Mouse (Mus musculus): ENCODE results near the gene Epb41l2.

The Epb41l2 gene

DNA sequence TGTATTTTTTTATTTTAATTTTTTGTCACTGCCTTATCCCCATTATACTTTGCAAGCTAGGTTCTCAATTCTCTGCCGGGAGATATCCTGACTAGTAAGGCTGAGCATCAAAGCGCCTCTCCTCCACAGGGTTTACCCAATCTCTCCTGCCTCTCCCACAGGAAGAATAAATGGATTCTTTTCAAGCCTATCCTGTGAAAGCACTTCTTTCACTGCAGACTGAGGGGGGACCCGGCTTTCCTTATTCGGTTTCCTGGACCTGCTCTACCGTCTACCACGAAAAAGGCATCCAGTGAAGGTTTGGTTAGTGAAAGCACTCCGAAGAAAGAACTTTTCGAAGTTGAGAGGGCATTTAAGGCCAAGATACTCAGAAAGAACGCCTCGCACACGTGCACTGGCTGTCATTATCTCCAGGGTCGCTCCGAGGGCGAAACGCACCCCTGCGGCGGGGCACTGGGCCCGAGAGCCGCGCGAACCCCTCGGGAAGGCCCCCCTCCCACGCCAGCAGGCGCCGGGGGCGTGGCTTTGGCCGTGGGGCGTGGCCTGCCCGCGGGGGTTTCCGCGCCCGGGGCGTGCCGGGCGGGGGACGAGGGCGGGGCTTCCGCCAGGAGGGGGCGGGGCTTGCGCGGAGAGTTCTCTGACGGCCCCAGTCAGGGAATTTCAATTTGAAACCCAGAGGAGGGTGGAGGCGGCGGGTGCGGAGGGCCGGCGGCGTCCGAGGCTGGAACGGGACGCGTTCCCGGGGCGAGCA, at the start of gene Epb41l2:
Gene Epb41l2 (plus strand): TSS at position 591 of the 751 bp plus-strand sequence.
- peak; percentile 86 for DNase-seq (ENCODE audit: low read depth, low spot score)

DNA sequence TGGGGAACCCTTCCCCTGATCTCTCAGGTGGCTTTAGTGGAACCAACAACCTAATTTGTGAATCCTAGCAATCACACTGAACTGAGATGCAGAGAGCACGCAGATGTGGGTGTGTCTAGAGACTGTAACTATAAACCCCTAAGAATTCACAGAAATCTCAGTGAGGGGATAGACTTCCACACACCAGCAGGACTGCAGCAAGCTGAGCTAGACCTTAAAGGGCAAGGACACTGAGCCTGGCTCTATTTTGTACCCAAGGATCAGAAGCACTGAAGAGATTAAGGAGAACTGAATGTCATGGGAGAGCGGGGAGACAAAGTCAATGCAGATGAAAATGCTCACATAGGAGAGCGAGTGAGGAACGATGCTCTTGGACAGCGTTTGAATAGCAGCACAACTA, 49.6 kb upstream of the Epb41l2 start:
- DNase-seq (ENCODE audit: low read depth, low spot score): no peak

DNA sequence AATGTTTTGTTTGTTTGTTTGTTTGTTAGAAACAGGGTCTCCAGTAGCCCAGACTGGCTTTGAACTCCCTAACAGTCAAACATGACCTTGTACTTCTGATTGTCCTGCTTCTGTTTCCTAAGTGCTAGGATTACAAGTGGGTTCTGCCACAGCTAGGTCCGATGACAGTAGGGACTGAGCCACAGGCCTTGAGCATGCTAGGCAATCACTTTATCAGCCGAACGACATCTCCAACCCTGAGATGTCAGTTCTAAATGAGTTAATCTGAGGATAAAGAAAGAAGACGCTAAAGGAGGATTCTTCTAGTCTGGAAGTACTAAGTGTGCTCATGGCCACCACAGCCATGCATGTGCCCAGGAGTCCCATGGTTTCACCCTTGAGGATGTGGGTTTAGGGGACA, 48.9 kb upstream of the Epb41l2 start:
- no peak for DNase-seq (ENCODE audit: low read depth, low spot score)

DNA sequence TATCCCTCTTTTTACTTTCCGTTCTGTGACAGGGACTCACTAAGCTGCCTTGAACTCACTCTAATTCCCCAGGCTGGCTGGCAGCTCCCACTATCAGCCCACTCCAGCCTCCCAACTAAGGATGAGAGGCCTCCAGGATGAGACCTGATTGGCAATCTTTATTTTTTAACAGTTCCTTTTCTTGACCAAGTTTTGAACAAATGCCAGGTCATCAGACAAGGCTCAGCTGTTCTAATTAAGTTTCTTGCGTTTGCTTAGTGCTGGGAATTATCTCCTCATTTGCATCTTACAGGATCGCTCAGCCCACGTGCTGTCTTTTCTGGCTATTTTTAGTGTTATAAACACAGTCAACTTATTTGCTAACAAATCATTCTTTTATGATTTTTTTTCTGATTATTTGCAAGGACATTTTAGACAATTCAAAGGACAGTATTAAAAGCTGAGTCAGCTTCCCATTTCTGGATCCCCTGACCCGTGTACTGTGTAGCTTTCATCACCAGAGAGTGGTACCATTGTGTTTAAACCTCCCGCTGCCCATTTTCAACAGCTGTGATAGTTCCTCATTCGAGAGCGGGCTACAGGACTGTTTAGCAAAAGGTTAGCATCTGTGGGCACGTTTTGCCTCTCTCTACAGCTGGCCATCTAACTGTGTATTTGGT, 47.9 kb upstream of the Epb41l2 start:
- DNase-seq (ENCODE audit: low read depth, low spot score): no peak

DNA sequence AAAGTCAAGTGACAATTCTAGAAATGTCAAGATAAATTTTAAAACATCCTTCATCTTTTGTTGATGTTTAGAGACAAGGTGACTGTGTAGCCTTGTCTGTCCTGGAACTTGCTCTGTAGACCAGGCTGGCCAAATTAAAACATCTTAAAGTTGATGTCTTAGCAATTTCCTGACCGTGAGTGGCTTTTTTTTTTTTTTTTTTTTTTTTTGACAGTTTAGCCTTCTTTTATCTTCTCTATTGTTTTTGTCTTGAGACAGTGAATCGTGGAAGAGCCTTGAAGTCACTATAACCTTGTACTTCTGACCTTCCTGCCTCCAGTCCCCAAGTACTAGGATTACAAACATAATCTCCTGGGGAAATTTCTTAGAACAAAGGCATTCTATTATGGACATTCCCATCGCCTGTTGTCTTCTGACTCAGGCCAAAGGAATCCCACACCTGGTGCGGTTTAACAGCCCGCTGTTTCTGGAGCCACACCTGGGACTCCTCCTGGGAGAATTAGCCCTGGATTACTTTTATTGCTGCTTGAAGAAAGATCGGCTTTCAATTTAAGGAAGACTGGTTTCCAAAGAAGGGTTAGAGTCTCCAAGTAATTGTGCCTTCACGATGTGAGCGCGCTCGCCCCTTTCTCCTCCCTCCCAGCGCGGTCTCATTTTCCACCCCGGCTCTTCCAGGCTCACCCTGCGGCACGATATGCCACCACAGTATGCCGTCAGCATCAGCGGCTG, 45.6 kb upstream of the Epb41l2 start:
- no peak for DNase-seq (ENCODE audit: low read depth, low spot score)

DNA sequence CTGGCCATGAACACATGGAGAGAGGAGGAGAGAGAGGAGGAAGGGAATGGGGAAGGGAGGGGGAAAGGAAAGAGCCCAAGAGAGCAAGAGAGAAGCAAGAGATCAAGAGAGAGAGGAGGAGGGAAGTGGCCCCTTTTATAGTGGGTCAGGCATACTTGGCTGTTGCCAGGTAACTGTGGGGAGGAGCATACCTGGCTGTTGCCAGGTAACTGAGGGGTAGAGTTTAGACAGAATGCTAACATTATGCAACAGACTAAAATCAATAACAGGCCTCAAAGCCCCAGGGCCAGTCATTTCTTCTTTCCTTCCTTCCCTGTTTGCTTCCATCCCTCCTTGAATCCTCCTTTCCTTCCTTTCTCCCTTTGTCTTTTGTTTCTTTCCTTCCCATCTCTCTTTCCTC, 41.9 kb upstream of the Epb41l2 start:
- DNase-seq (ENCODE audit: low read depth, low spot score): no peak

DNA sequence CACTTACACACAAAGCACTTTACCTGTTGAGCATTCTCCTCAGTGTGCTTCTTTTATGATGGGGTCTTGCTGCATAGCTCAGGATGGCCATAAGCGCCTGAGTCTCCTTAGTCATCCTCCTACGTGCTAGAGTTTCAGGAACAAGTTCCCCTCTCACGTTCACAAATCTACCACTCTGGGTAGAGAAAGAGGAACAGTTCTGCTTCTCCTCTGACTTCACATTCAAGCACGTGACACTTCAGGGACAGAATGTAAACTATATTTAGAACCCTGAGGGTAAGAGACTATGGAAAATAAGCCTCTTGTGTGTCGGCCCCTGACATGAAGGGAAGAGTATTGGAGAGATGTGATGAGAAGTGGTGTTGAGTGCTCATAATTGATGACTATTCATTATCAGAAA, 41.2 kb upstream of the Epb41l2 start:
- DNase-seq (ENCODE audit: low read depth, low spot score): no peak

DNA sequence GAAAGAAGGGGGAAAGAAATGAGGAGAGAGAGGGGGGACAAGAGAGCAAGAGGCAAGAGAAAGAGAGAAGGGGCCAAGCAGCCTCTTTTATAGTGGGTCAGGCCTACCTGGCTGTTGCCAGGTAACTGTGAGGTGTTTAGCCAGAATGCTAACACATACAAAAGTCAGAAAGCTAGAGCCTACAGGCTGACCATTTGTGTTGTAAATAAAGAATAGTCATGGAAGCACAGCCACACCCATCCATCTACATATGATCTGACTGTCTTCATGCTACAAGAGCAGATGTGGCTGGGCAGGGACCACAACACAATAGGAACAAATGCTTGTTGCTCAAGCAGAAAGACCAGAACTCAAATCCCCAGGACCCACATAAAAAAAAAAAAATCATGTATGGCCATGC, 40.1 kb upstream of the Epb41l2 start:
- no peak for DNase-seq (ENCODE audit: low read depth, low spot score)

DNA sequence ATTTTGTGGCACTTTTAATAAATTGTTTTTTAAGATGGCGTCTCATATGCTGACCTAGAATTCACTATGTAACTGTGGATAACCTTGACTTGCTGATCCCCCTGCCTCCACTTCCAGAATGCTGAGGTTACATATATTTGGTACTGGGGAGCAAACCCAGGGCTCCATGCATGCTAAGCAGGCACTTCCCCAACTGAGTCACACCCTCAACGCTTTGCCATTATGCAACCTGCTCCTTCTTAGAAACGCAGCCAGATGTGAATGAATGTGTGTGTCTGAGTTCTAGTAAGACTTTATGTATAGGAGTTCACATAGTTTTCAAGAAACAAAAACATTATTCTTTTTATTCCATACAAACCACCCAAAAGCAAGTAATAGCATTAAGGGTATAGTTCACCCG, 38.4 kb upstream of the Epb41l2 start:
- no peak for DNase-seq (ENCODE audit: low read depth, low spot score)

DNA sequence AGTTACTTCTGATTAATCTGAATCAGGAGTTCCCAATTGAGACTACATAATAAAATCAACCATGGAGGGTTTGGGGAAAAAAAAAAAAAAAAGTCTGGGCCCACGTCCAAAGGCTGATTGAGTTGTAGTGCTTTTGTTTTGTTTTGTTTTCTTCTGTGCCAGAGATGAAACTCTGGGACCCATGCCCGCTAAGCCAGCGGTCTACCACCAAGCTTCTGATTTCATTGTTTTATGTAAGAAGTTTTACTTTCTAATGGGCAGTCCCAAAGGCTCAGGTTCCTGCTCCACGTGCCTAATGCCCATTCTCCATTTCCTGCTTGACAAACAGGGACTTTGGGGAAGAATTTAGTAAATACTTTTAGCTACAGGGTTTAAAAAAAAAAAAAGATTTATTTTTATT, 33.9 kb upstream of the Epb41l2 start:
- peak; percentile 25 for DNase-seq (ENCODE audit: low read depth, low spot score)

DNA sequence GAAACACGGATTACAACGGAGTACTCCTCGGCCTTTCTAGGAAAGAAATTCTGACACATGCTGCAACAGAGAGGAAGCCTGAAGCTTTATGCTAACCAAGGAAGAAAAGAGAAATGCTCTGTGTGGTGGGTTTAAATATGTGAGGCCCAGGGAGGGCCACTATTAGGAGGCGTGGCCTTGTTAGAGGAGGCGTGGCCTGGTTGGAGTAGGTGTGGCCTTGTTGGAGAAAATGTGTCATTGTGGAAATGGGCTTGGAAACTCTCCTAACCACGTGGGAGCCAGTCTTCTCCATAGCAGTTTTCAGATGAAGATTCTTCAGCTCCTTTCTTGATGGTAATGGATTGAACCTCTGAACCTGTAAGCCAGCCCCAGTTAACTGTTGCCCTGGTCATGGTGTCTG, 32.1 kb upstream of the Epb41l2 start:
- no peak for DNase-seq (ENCODE audit: low read depth, low spot score)

DNA sequence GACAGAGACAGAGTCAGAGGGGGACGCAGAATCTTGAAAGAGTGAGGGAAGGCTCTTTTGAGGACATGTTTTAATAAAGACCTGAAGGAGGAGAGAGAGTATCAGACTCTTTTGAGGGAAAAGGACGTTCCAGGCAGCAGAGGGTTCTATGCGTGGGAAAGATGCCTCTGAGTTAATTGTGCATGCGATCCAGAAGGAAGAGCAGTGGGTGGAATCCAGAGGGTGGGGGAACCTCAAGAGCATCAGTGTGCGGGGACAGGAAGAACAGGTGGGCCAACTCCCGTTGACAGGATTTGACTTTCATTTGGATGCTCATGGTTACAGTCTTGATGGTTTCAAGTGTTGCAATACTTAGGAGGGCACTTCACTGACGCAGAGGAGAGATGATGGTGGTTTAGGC, 29.5 kb upstream of the Epb41l2 start:
- no peak for DNase-seq (ENCODE audit: low read depth, low spot score)

DNA sequence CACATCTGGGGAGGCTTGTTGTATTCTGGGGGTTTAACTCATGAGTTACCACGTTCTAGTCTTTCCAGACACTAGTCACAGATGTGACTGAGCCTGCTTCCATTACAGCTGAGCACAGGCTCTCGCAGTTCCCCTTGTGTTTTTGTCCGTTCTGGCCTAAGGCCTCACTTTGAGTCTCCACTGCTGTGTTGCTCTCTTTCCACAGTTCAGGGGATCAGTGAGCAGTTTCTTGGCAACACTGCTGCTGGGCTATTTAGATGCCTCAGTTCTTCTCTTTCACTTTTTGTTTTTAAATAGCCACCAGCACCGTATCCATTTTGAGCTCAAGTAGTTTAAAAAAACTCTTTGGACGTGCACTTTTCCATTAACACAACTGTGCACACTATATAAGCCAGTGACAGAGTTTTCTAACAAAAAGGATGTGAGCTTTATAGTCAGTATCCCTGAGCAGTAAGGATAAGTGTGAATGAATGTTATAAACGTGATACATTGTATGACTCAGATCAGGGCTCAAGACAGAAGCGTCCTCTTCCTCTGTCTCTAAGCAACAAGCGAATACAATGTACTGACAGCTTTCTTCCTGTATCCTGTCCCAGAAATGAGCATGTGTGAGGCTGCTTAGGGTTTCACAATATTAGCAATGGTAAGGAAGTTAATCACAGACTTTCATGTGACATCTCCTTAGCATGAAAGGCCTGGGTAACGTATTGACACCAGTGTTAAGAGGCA, 28.1 kb upstream of the Epb41l2 start:
- DNase-seq (ENCODE audit: low read depth, low spot score): peak; percentile 55

DNA sequence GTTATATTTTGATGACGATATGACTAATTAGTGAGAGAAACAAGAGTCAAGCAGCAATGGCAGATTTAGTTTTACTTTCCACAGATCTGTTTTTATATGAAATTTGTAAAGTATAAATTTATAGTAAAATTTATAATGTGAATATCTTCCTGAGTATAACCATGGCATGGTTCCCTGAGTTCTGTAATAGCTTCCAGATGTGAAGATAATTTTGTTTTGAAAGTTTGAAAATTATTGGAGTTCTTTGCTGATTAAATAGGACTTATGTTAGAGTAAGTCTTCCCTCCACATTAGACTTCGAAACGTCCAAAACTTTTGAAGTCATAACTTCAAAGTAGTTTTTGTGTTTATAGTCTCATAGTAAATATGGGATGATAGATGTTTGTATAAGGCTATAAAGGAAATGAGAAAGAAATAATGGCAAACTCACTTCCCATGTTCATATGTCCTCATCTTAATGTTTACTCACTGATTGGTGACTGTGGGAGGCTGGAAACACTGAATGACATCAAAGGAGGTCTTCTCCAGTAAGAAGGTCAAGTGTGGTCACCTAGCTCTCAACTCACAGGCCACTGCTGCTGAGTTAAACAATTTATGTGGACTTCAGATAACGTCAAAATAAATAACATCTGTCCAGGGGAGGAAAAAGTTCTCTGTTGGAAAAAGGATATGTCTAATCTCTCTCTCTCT, 26.1 kb upstream of the Epb41l2 start:
- DNase-seq (ENCODE audit: low read depth, low spot score): no peak

DNA sequence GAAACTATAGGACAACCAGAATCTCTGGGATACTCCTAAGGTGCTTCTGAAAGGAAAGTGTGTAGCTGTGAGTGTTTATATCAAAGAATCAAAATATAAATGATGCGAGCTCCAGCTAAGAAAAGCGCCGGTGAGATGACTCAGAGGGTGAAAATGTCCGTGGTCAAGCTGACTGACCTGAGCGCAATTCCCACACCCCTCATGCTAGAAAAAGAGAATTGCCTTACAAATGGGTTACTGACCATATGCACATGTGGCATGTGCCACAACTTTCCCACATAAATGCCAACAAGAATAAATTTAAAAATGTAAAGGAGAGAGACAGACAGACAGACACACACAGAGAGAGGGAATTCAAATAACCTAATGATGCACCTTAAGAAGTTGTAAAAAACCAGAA, 18.9 kb upstream of the Epb41l2 start:
- no peak for DNase-seq (ENCODE audit: low read depth, low spot score)

DNA sequence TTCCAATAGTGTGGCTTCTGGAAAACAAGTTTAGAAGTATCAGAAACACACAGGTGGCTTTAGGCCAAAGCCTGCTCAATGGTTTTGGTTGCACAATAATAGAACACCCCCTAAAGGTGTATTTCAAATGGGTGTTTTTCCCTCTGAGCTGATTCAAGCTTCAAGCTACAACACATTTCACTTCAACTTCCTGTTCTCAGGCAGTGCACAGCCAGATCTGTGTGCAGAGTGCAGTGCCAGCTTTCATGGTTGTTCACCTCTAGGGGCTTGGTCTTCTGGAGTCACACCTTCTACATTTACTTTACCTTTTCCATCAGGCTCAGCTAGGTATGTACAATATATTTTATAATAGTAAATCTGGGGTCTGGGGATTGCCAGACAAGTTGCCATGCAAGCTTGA, 16.8 kb upstream of the Epb41l2 start:
- no peak for DNase-seq (ENCODE audit: low read depth, low spot score)

DNA sequence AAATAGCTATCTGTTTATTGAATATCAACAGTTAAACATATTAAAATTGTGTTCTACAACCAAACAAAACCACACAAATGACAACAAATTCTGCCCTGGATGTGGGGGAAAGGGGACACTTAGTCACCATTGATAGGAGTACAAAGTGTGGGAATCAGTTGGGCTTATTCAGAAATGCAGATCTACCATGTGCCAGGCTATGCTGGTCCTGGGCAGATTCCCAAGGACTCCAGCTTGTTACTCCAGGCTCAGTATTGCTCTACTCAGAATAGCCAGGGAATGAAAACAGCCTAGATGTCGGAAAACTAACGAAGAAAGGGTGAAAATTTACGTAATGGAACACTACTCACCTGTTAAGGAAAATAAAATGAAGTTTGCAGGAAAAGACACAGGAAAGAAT, 5.7 kb upstream of the Epb41l2 start:
- DNase-seq (ENCODE audit: low read depth, low spot score): no peak

DNA sequence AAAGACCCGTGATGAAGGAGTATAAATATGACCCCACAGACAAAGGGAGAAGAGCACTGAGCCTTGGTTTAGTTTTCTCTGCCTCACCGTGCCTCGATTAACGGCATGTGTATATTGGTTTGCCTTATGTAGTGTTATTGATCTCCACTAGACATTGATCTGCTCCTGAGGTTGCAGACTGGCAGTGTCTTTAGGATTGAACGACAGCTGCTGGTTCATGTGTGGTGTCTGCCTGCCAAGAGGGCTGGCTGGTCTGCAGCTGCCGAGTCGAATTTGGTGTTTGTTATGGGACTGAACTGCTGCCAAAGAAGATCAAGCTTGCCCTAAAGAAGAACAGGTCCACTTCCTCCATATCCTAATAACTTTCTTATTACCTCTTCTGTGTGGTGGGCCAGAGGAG, 5.2 kb upstream of the Epb41l2 start:
- no peak for DNase-seq (ENCODE audit: low read depth, low spot score)

DNA sequence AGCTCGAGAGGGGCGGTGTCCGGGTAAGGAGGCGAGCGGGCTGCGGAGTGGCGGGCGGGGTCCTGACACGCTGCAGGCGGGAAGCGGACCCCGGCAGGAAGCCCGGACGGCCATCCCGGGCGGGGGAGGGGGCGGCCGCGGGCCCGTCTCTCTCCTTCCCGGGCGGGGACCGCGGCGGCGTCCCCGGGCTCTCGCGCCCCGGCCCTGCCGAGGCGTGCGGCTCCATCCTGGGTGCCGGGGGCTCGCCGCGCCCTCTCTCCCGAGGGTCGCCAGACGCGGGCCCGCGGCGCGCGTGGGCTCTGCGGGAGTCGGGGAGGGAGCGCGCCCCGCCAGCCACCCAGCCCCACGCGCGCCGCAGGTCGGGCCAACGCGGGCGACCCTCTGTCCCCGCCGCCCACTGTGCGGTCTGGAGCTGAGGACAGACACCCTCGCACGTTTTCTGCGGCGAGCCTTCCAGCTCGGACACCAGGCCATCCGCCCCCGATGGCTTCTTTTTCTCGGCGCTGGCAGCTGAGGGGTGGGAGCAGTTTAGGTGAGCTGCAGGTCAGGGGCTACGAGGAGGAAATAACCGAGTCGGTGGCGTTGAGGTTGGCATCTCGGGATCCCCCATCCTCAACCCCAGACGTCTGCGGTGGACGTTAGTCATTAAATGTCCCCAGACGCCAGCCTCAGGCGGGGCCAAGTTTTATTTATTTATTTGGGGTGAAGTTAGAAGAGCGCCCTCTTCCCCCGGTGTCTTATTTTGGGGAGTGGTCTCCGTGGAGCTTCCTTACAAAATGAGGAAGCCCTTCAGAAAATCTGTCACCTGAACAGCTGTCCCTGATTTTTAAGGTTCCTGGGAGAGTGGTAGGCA, 587 bp downstream of the Epb41l2 start:
- DNase-seq (ENCODE audit: low read depth, low spot score): no peak

DNA sequence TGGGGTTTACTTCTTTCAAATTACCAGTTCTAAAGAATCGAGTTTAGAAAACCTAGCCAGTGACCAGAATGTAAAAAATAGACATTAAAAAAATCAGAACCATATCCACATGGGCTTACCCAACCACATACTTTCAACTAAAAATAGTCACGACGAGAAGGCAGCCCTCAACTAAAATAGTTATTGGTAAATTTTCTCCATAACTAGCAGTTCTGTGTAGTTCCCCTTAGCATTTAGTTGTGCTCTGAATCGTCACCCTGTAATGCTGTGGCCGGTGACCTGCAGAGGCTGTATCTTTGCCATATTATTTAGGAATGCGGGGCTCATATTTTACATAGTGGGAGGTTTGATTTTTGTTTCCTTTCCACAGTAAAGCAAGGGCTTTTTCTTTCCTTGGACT, 2.6 kb downstream of the Epb41l2 start:
- DNase-seq (ENCODE audit: low read depth, low spot score): no peak

DNA sequence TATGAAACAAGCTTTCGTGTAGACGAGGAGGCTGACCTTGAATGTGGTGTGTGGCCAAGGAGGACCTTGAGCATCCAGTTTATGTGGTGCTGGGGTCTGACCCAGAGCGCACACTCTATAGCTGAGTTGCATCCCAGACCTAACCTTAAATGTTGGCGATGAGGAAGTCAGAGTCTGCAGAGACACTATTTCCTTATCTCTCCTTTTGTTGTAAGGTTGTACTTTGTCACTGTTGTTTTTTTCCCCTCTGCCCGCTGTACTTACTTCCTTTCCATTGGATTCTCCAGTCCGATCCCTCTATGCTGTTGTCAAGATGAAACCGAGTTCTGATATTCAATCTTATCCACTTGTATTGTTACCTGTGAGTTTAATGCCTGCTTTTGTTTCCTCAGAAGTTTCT, 5.6 kb downstream of the Epb41l2 start:
- no peak for DNase-seq (ENCODE audit: low read depth, low spot score)
